Mouse (Mus musculus): Measurements from ENCODE around the gene Arpp21.

DNA sequence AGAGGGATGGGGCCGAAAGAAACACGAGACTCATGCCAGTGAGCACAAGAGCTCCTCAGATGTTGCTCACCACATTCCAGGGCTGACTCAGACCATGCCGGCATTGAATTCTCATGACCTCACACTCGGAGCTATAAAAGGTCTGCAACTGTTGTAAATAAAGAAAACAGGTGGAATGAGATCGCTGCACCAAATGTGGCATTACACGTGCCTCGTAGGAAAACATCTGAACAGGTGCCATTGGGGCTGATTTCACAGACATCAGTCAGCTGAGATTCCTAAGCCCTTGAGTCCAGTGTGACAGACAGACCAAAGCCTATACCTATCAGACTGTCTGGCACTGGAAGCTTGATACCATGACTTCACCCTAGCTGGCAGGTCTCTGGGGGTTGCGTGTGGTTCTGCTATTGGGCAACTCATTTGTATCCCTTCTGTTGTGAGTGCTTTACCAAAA, 212.1 kb downstream of the Arpp21 start:
- no peak for TF ChIP-seq CTCF (IDR thresholded peaks at IDR 0.05; ENCODE audit: low read depth, low read length)
- no peak for TF ChIP-seq TAL1 (conservative IDR thresholded peaks at IDR 0.05; ENCODE audit: low read depth, low read length)
- TF ChIP-seq GATA1 (IDR thresholded peaks at IDR 0.05; ENCODE audit: borderline replicate concordance, low read length) = no peak
- TF ChIP-seq POLR2AphosphoS5 (IDR thresholded peaks at IDR 0.05; ENCODE audit: insufficient replicate concordance, low read depth, low read length) = no peak
- no peak for TF ChIP-seq GATA2 (IDR thresholded peaks at IDR 0.05; ENCODE audit: borderline replicate concordance, low read depth, low read length)

Data from G1E (cell line).